In genomic region chr4:3153320-3153719, GRCm38 (mm10) we compare ENCODE assay signal across 20 mouse cellular contexts. TPM values are rescaled to one million over a fixed set of nuclear protein-coding genes. Genes with fewer than 3 reads are reported as not detected.
"Had no signal": no experiment of that assay in that cellular context is flagged by ENCODE, and none has a peak within 500 bp of the region (broad histone marks: within the 10 kb centered on the region; RNA-seq: fewer than 3 reads in every experiment).

No protein-coding gene starts in this region.

RNA-seq across cellular contexts. Expression of gene Vmn1r2, which starts 13.8 kb away (rescaled TPM):
- total RNA-seq: megakaryocyte progenitor cell, adult 5-6 weeks; midbrain, postnatal 0 days; monocyte, adult 5-6 weeks; neutrophil, adult 5-6 weeks had no signal
- polyA plus RNA-seq: liver, postnatal 0 days; lung, adult 2 months; lung, embryonic 15.5 days; lung, postnatal 0 days; macrophage; midbrain, embryonic 11.5 days; midbrain, embryonic 13.5 days; midbrain, embryonic 15.5 days; midbrain, postnatal 0 days; neural tube, embryonic 12.5 days; neural tube, embryonic 14.5 days; spleen, adult 2 months; stomach, embryonic 15.5 days; stomach, postnatal 0 days; testis, adult 2 months; thymus, adult 2 months; urinary bladder, adult 2 months had no signal

RNA-seq across cellular contexts. Expression of gene Vmn1r3, which starts 31.8 kb away (rescaled TPM):
- total RNA-seq: megakaryocyte progenitor cell, adult 5-6 weeks; midbrain, postnatal 0 days; monocyte, adult 5-6 weeks; neutrophil, adult 5-6 weeks had no signal
- polyA plus RNA-seq: liver, postnatal 0 days; lung, adult 2 months; lung, embryonic 15.5 days; lung, postnatal 0 days; macrophage; midbrain, embryonic 11.5 days; midbrain, embryonic 13.5 days; midbrain, embryonic 15.5 days; midbrain, postnatal 0 days; neural tube, embryonic 12.5 days; neural tube, embryonic 14.5 days; spleen, adult 2 months; stomach, embryonic 15.5 days; stomach, postnatal 0 days; testis, adult 2 months; urinary bladder, adult 2 months had no signal
